Mouse (Mus musculus) lung, adult 2 months (tissue): Measurements from ENCODE around the gene Hmgb3. TPM values are rescaled to one million over a fixed set of nuclear protein-coding genes. Genes with fewer than 3 reads are reported as not detected.
"Not testable (repeated sequence)": the region's sequence is repeated elsewhere in the genome, so short reads cannot be mapped to it uniquely, and the experiment has no call there.

Experiments
- DNase-seq: peaks from one replicate; pipeline ENCODE4 v3.0.0; 2022
- H3K4me1 ChIP-seq: fragments of 200-500 bp; 2 replicates; pipeline ENCODE4 v1.6.1; 2011; ENCODE audit warnings: low read length; ENCODE audit not compliant: control insufficient read depth, insufficient read depth
- H3K4me3 ChIP-seq: fragments of 200-500 bp; replicated peaks from 2 replicates; pipeline ENCODE3; 2011; ENCODE audit warnings: low read depth, mild to moderate bottlenecking, control low read depth, low read length; ENCODE audit errors: extremely low read depth
- CTCF ChIP-seq: fragments of 200-500 bp; IDR thresholded peaks from 2 replicates; pipeline ENCODE4 v1.5.1; 2011; ENCODE audit warnings: mild to moderate bottlenecking, low read length, control low read depth; ENCODE audit not compliant: insufficient read depth
- POLR2A ChIP-seq: fragments of 200-500 bp; IDR thresholded peaks from 2 replicates; pipeline ENCODE4 v1.6.1; 2011; ENCODE audit warnings: low read depth, mild to moderate bottlenecking, control low read depth, low read length, borderline replicate concordance; ENCODE audit errors: extremely low read depth
- WGBS: fragments of 180-500 bp; shearing (Covaris S2); methylation state at CpG from one replicate; pipeline ENCODE4 v1.1.7; 2018; 5-methylcytosine and 5-hydroxymethylcytosine counted together
- polyA plus RNA-seq: library from polyadenylated mRNA; depleted of rRNA; stranded (reverse); fragments of >200 nt; gene quantifications from 2 replicates; pipeline ENCODE4 v1.2.3, GENCODE M21; 2012; rRNA removed

The Hmgb3 gene
- 8.3 and 9.2 TPM in 2 replicates for polyA plus RNA-seq

GRCm38 (mm10) chrX:71555415-71556114 is at the start of gene Hmgb3:
Hmgb3 (plus strand) TSS chrX:71555918.
- Histone ChIP-seq H3K4me1 (no peaks in the 10 kb centered on the region), H3K4me3 (peak within 1 kb of the TSS; percentile 78)
- 33% methylated on average over 59 of the region's 59 CpGs for WGBS
- DNase-seq, result peak; percentile 68
- TF ChIP-seq CTCF (no peak), POLR2A (peak; percentile 20; the same call in 1 of the 2 replicates)

- WGBS, result 83% methylated on average over 4 of the region's 4 CpGs
- not testable (repeated sequence) for H3K4me3 ChIP-seq, DNase-seq, H3K4me1 ChIP-seq
Measured at GRCm38 (mm10) chrX:71506591-71506990, 49.1 kb upstream of the Hmgb3 start.

GRCm38 (mm10) chrX:71519252-71519651 is 36.5 kb upstream of the Hmgb3 start:
- no peak for DNase-seq
- no peak overlapping the region for H3K4me3 ChIP-seq
- H3K4me1 ChIP-seq, result no peaks in the 10 kb centered on the region
- TF ChIP-seq POLR2A (no peak), CTCF (no peak)
- 79% methylated on average over 4 of the region's 4 CpGs for WGBS

GRCm38 (mm10) chrX:71522889-71523288 is 32.8 kb upstream of the Hmgb3 start:
- 82% methylated on average over 3 of the region's 3 CpGs for WGBS
- Histone ChIP-seq H3K4me3 (no peak overlapping the region), H3K4me1 (no peaks in the 10 kb centered on the region)
- no peak for DNase-seq
- TF ChIP-seq POLR2A, result no peak
- TF ChIP-seq CTCF, result no peak

- TF ChIP-seq CTCF, result no peak
- TF ChIP-seq POLR2A, result no peak
- Histone ChIP-seq H3K4me1 (no peaks in the 10 kb centered on the region), H3K4me3 (no peak overlapping the region)
- WGBS, result 59% methylated on average over 2 of the region's 2 CpGs
- no peak for DNase-seq
Measured at GRCm38 (mm10) chrX:71524310-71524709, 31.4 kb upstream of the Hmgb3 start.

- Histone ChIP-seq H3K4me1 (no peaks in the 10 kb centered on the region), H3K4me3 (no peak overlapping the region)
- DNase-seq, result no peak
- WGBS, result 51% methylated on average over 3 of the region's 3 CpGs
- no peak for TF ChIP-seq POLR2A
- no peak for TF ChIP-seq CTCF
Measured at GRCm38 (mm10) chrX:71525593-71526299, 30.0 kb upstream of the Hmgb3 start.

- 78% methylated on average over 1 of the region's 1 CpGs for WGBS
- Histone ChIP-seq H3K4me3 (no peak overlapping the region), H3K4me1 (no peaks in the 10 kb centered on the region)
- TF ChIP-seq POLR2A (no peak), CTCF (no peak)
- no peak for DNase-seq
Measured at GRCm38 (mm10) chrX:71527461-71527860, 28.3 kb upstream of the Hmgb3 start.

- 62% methylated on average over 3 of the region's 3 CpGs for WGBS
- no peak overlapping the region for H3K4me3 ChIP-seq
- no peak for TF ChIP-seq CTCF
- TF ChIP-seq POLR2A, result no peak
- DNase-seq, result no peak
- H3K4me1 ChIP-seq, result no peaks in the 10 kb centered on the region
Measured at GRCm38 (mm10) chrX:71528150-71528549, 27.6 kb upstream of the Hmgb3 start.

- no peak for DNase-seq
- 52% methylated on average over 6 of the region's 6 CpGs for WGBS
Measured at GRCm38 (mm10) chrX:71528646-71529045, 27.1 kb upstream of the Hmgb3 start.

GRCm38 (mm10) chrX:71532635-71533034 is 23.1 kb upstream of the Hmgb3 start:
- TF ChIP-seq CTCF, result no peak
- TF ChIP-seq POLR2A, result no peak
- DNase-seq, result no peak
- 61% methylated on average over 3 of the region's 3 CpGs for WGBS
- Histone ChIP-seq H3K4me1 (no peaks in the 10 kb centered on the region), H3K4me3 (no peak overlapping the region)

More at GRCm38 (mm10) chrX:71528646-71529045, 27.1 kb upstream of the Hmgb3 start:
- H3K4me1 ChIP-seq, result no peaks in the 10 kb centered on the region
- no peak overlapping the region for H3K4me3 ChIP-seq
- TF ChIP-seq POLR2A, result no peak
